Mouse (Mus musculus) cerebellum, adult 18-20 months (tissue): ENCODE data around the gene Coro7.
A peak's percentile ranks its signal among the peaks of the same experiment; 100 is the strongest.
"Not testable (repeated sequence)": the region's sequence is repeated elsewhere in the genome, so short reads cannot be mapped to it uniquely, and the experiment has no call there.

Source experiments
- DNase-seq, 2 experiments: peaks; one replicate each; pipeline ENCODE4 v3.0.0; 2021

Coro7 gene

DNA sequence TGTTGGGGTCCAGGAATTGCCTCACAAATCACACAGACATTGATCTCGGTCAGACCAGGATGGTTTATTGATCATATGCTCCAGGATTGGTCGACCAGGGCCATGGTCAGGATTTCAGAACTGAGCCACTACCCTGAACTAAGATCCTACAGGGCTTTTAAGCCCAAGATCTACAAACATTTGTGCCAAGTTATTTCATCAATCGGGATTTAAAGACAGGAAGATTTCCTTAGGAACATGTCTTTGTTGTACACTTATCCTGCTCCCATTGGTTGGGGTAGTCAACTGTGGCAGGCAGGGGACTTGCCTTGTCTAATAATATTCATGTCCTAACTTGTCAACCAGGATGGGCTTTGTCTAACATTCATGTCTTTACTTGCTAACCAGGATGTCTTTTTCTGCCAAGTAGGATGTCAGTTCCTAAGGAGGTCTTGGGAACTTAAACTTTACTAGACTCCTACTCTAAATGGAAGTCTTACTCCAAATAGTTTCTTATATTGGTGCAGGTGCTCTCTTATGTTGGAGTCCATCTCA, 1.4 kb upstream of the Coro7 start:
- DNase-seq: not testable (repeated sequence)

DNA sequence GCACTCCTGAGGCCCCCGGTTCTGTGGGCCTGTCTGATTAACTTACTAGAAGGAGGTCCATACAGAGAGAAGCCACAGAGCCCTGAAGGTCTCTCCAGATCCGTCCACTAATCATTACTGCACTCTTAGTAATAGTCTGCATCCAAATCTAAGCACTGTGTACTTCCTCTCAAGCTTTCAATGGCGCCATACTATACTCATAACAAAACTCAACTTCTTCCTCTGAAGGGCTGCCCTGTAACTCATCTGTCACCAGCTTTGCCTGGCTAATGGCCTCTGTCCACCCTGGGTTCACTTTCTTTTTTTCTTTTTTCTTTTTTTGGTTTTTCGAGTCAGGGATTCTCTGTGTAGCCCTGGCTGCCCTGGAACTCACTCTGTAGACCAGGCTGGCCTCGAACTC, 1.5 kb downstream of the Coro7 start:
- no peak for DNase-seq

DNA sequence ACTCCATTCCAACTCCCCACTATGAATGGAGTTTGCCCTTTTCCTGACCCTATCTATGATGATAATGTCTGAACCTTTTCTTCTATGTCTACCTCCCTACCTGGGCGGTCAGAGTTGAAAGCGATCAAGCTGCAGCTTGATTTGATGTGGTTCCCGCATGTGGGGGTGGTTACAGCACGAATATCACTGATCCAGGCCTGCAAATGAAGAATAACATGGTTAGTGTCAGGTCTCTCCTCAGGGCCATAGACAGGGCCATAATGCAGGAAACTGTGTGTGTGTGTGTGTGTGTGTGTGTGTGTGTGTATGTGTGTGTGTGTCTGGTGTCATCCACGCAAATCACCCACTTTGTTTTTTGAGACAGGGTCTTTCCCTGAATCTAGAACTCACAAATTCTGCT, 2.7 kb downstream of the Coro7 start:
- no peak for DNase-seq

DNA sequence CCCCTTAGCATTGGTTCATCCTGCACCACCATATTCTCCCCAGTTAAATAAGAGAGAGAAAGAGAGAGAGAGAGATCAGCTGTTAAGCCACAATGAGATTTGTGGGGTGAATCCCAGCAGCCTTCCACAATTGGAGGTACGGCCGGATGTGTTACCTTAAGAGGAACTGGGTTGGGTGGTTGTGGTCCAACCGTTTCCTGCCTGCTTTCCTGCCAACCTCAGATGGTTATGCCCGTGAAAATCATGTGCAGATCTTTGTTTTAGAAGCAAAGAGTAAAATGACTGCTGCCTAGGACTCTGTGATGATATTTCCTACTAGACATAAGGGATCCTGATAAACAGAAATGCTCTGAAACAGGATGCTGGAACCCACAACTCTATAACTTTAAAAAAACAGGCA, 5.5 kb downstream of the Coro7 start:
- DNase-seq: no peak

DNA sequence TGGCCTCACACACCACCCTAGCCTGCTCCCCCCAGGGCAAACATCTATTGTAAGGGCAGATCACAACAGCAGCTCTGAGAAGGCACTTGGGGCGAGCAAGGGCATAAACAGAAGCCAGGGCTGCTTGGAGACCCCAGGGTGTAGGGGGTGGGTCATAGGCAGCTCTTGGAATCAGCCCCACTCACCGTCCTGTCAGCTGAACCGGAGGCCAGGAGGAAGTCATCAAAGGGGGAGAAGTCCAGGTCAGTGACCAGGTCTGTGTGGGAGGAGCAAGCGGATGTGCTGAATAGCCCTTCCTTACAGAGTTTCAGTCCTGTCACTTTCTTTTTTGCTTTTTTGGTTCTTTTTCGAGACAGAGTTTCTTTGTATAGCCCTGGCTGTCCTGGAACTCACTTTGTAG, 9.3 kb downstream of the Coro7 start:
- no peak for DNase-seq

DNA sequence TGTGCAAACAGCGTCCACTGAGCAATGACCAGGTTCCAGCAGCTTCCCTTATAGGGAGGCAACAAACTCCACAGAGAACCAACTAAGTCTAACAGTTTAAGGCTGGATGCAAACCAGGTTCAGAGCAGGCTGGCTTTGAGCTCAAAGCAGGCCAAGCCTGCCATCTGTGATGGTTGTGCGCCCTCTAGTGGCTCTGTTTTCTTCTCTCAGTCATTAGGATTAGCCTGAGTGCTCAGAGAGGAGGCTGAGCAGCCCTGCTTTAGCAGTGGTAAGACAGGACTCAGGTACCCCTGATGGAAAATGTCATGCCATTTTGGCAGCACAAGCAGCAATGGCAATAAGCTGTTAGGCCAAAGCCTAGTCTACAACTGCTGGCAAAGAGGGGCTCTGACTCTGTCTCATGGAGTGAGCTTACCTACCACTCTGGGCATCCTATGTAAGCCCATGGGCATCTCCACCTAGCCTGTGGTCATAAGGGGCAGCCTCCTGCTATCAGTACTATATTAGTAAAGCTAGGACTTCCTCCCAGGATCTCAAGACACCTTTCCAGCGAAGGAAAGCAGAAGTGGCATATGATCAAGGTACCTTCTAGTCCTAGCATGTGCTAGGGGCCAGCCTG, 12.3 kb downstream of the Coro7 start:
- peak; percentile 90 to 91 for DNase-seq

DNA sequence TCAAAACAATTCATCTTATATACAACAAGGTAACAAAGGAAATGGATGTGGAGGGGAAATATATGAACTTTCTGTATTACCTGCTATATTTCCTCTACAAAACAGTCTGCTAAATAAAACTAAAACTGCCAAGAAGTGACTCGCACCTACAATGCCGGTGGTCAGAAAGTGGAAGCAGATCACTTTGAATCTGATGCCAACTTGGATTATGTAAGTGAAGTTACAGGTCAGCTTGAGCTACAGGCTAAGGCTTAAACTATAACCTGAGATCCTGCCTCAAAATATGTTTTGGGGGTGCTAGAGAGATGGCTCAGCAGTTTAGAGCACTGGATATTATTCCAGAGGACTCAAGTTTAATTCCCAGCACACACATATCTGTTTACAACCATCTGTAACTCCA, 13.9 kb downstream of the Coro7 start:
- DNase-seq: no peak

DNA sequence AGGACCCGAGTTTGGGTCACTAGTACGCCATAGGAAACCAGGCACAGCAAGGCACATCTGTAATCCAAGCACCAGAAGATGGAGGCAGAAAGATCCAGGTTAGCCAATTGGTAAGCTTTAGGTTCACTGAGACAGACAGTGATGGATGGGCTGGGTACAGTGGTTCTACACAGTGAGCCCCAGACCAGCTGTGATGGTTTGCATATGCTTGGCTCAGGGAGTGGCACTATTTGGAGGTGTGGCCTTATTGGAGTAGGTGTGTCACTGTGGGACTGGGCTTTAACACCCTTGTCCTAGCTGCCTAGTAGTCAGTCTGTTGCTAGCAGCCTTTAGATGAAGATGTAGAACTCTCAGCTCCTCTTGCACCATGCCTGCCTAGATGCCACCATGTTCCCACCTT, 15.8 kb downstream of the Coro7 start:
- no peak for DNase-seq

DNA sequence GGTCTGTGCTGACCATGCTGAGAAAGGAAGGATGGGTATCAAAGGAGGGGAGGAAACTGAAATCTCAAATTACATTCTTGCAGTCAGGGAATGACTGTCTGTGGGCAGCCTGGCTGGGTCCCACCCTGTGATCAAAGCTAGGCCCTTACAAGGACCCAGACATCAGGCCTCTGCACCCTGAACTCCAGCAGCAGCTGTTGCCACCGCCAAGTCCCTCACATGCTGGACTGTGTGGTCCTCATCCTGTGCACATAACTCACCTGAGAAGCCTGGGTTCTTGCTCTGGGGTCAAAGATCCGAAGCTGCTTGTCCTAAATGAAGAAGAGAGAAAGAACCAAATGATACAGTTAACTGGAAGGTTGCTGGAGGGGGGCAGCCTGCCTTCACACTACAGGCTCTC, 18.0 kb downstream of the Coro7 start:
- DNase-seq: no peak

DNA sequence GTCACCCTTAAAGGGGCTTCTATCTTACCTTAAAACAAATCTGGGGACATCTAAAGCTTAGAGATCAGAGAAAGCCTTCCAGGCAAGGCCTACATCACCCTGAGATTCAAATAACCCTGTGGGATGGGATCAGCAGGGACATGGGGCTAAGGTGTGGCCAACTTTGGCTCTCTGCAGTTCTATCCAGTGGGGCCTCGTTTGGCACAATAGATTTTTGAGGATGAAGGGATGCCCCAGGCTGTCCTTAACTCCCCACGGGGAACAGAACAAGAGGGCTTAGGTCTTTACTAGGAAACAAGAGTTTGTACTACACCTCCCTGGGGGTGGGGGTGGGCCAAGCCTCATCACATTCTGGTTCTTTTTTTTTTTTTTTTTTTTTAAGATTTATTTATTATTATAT, 20.3 kb downstream of the Coro7 start:
- DNase-seq: no peak

DNA sequence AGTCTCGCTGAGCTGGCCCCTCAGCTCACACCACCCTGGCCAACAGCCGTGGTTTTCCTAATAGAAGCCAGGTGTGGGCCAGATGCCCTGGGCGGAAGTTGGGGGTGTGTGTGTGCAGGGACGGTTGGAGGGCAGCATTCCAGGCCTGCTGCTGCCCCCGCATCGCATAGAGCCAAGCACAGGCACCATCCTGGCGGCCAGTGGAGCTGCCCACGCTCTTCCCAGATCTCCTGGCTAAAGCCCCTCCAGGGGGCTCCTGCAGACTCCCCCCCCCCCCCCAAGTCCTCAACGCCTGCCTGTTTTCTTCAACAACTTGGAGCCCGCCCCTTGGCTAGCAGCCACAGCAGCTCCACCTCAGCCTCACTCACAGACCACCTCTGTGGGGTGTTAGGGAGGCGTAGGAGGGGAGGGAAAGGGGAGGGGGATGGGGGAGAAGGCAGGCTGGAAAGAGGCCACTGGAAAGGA, 20.8 kb downstream of the Coro7 start:
- no peak for DNase-seq

DNA sequence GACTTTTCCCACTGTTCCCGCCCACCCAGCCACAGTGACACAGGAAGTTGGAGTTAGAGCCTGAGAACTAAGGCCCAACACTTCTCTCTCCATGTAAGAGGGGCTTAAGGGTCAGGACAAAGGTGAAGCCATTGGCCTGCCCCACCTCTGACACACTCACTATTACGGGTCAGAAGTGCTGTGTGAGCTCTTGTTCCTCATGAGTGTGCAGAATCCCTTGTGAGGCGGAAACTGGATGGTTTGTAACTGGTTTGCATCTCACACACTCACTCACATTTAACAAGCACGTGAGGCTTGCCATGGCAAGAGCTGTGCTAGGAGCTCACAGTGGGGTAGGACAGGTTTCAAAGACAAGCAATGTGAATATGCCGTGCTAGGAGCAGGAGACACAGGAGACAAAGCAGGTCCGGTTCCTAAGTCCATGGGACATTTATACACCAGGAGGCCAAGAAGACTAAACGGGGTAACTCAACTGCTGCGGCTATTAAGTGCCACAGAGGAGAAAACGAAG, 23.0 kb downstream of the Coro7 start:
- DNase-seq: no peak

DNA sequence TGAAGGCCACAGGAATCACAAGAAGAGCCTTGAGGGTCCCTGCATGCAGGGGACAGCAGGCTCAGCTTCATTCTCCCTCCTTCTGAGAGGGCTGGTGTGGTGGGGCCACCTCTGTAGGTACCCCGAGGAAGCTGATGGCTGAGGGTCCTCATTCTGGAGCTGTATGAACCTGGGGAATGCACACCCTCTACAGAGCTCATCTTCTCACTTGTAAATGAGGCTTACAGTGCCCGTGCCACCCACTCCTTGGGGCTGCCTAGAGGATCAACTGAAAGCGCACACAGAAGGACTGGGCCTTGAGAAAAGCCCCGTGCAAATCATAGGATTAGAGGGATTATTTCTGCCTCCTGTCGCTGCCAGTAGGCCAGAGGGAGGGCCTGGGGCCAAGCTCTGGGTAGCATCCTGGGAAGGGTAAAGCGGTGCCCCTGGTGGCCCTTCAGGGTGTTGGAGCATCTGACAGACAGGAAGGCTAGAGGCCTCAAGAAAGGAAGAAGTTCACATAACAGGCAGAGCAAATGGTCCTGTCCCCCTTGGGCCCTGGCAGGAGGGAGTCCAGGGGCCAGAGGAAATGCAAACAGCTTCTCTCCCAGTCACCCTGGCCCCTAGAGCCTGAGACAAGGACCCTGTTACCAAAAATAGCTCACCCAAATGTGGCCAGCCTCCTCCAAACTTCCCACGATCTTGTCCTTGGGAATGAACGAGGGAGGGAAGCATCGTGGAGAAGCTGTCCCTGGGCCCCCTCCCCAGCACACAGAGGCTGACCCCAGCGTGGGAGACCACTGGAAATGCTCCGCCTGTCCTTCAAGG, 23.6 kb downstream of the Coro7 start:
- no peak for DNase-seq

DNA sequence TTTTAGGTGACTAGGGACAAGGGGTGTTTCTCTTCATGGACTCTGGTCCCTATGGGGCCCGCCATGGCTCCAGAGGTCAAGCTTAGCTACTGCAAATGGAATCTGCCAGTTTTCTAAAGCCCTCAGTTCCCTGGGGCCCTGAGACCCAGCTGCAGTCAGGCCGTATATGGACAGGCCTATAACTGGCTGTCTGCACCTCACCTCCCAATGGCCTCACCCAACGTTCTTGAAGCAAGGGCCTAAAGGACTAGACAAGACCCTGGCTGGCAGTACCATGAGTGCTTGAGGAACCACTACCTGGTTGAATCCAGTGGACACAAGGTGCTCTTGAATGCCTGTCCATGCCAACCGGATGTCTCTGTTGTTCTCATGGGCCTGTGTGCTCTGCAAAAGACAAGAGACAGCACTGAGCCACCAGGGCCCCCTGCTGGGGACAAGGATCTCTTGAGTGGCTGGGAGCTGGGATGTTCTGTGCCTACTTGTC, 24.3 kb downstream of the Coro7 start:
- no peak for DNase-seq

DNA sequence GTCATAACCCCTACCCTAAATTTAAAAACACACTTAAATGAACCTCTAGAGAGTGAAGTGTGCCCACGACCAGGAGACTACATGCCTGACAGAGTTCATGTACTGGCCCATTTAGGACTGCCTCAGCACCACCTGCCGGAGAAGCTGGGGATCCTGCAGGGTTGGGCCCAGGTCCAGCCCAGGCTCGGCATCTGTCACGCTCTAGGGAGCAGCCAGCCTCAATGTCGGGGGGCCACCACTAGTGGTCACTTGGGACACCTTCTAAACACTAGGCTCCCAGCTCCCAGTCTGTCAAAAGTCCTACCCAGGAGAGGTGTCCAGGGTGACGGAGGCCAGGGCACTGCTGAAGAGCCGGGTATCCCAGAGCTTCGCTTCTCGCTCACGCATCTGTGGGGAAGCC, 24.9 kb downstream of the Coro7 start:
- peak; percentile 40 to 57 for DNase-seq

DNA sequence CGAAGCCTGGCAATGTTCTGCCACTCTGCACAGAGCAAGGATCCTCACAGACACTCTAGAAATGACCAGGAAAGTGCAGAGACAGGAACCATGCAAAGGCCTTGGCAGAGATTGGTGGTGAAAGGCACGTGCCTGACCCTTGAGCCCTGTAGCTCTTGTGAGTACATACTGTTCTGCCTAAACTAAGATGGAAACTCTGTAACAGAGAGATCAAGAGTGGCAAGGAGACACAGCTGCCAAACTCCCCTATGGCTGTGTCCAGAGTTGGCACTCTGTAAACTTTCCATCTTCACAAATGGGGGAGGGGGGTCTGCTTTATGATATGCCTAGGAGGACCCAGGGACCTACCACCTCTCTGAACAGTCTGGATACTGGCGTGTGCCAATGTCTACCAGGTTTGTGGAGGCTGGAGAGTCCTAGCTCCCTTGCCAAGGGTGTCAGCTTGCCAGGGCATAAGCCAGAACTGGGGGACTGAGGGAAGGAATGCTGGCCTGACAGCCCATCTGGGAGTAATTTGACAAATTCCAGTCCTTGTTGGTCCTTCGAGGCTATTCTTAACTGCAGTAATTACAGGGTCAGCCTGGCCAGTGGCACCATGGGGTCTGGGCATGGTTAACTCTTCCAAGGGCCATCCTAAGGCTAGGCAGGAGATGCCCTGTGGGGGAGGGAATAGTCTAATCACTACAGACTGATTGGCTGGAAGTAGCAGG, 26.7 kb downstream of the Coro7 start:
- DNase-seq: peak; percentile 75 to 87

DNA sequence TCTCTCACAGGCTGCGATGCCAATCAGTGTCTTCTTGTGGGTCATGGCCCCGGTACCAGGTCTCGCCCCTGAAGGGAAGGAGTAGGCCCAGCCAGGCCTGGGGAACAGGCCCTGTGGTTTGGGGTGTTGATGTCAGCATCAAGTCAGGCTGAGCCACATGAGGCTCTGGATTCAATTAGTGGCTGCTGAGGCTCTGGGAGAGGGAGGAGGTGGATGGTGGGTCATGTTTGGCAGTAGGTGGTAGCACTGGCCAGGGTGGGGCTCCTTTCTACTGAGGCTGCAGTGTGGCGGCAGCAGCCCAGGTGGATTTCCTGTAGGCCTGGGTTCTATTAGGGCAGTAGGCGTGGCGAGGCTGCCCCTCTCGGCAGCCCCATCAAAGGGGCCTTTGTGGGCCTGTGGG, 28.0 kb downstream of the Coro7 start:
- no peak for DNase-seq

DNA sequence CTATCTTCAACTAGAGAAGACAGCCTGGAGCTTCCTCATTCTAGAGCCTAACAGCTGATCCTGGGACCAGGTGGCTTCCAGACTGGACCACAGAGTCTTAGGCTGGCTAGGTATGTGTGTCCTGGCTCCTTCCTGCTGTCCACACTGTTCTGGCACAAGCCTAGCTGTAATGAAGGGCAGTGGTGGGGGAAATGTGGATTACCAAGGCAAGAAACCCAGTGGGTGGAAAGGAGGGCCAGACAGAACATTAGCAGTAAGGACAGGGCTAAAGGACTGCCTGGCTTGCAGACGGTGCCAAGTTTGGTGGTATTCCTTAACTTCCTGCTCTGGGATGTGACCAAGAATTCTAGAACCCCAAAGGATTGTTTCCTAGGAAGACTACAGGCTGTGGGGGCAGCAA, 28.5 kb downstream of the Coro7 start:
- no peak for DNase-seq

DNA sequence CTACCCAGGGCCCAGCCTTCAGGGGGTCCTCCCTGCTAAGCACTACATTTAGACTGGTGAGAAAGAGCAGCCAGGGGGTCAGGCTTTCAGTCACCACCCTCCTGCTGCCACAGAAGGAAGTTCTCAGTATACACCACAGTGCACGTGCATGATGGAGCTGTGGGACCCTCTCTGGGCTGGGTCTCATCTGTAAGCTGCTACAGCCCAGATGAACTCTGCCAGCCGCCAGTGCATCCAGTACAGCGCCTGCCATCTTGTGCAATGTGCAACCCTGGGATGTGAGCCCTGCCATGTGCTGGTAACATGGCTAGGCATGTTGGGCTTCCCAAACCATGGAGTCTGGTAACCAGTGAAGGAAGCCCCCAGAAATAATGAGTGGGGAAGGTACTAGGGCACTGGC, 29.4 kb downstream of the Coro7 start:
- no peak for DNase-seq

DNA sequence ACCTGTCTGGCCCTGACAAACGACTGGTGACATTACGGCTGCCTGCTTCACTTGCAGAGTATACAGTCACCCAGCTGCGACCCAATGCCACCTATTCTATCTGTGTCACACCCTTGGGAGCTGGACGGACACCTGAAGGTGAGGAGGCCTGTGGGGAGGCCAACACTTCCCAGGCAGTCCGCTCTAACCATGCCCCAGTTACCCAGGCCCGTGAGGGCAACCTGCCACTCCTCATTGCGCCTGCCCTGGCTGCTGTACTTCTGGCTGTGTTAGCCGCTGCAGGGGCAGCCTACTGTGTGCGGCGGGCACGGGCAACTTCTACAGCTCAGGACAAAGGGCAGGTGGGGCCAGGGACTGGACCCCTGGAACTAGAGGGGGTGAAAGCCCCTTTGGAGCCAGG, 29.9 kb downstream of the Coro7 start:
- no peak for DNase-seq

DNA sequence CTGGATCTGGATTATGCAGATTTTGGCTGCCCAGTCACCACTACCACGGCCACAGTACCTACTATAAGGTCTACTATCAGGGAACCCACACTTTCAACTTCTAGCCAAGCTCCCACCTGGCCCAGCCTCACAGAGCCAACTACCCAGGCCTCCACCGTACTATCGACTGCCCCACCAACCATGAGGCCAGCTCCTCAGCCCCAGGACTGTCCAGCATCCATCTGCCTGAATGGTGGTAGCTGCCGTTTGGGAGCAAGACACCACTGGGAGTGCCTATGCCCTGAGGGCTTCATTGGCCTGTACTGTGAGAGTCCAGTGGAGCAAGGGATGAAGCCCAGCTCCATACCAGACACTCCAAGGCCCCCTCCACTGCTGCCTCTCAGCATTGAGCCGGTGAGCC, 30.4 kb downstream of the Coro7 start:
- no peak for DNase-seq

DNA sequence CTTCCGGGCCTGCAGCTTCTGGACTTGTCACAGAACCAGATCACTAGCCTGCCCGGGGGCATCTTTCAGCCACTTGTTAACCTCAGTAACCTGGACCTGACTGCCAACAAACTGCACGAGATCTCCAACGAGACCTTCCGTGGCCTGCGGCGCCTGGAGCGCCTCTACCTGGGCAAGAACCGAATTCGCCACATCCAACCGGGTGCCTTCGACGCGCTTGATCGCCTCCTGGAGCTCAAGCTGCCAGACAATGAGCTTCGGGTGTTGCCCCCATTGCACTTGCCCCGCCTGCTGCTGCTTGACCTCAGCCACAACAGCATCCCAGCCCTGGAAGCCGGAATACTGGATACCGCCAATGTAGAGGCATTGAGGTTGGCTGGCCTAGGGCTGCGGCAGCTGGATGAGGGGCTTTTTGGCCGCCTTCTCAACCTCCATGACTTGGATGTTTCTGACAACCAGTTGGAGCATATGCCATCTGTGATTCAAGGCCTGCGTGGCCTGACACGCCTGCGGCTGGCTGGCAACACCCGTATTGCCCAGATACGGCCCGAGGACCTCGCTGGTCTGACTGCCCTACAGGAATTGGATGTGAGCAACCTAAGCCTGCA, 31.1 kb downstream of the Coro7 start:
- no peak for DNase-seq

DNA sequence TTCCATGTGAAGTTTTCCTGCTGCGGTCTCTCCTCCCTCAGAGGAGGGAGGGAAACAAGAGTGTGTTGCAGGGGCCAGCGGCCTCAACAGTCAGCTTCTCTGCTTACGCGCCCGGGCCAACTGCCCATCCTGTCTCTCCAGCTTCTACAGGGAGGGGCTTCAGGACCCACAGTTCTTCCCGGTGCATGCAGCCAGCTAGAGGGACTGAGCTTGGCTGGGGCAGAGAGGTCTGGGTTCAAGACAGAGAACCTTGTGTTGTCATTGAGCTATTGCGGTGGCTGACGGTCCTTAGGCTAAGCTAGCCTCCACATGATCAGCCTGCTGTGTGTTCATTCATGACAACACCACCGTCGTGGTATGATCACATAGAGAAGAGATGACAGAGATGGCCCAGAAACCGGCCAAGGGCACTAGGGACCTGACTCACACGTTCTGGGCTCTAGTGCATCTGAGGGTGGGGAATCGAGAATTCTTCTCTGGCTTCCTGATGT, 31.9 kb downstream of the Coro7 start:
- DNase-seq: no peak
